Mouse (Mus musculus): ENCODE measurements around the gene Kcnv2. TPM values are rescaled to one million over a fixed set of nuclear protein-coding genes. Genes with fewer than 3 reads are reported as not detected.

Gene Kcnv2
- polyA plus RNA-seq, 1 experiment from 2014 or later, result 0.10 TPM

GRCm38 (mm10) chr19:27325558-27325957 lies 3.2 kb downstream of the Kcnv2 start:
- WGBS, result 58% methylated on average over 6 of the region's 6 CpGs
- Histone ChIP-seq H3K27me3 (replicated peaks) (no peaks in the 10 kb centered on the region), H3K27ac (ENCODE audit: poor library complexity, severe bottlenecking) (no peak overlapping the region), H3K9ac (no peak overlapping the region), H3K4me1 (replicated peaks) (peaks cover 11% of the 10 kb centered on the region), H3K9me3 (replicated peaks) (no peaks in the 10 kb centered on the region), H3K4me3 (no peak overlapping the region), H3K36me3 (no peaks in the 10 kb centered on the region), H3K4me2 (no peak overlapping the region)
- no peak for ATAC-seq (ENCODE audit: insufficient number of reproducible peaks, low FRiP score)

GRCm38 (mm10) chr19:27327569-27327968 lies 5.2 kb downstream of the Kcnv2 start:
- Histone ChIP-seq H3K27me3 (replicated peaks) (no peaks in the 10 kb centered on the region), H3K4me3 (no peak overlapping the region), H3K36me3 (no peaks in the 10 kb centered on the region), H3K27ac (ENCODE audit: poor library complexity, severe bottlenecking) (no peak overlapping the region), H3K4me2 (no peak overlapping the region), H3K9me3 (replicated peaks) (no peaks in the 10 kb centered on the region), H3K4me1 (replicated peaks) (peaks cover 5% of the 10 kb centered on the region), H3K9ac (no peak overlapping the region)
- ATAC-seq (ENCODE audit: insufficient number of reproducible peaks, low FRiP score), result no peak
- WGBS, result 89% methylated on average over 6 of the region's 6 CpGs

DNA sequence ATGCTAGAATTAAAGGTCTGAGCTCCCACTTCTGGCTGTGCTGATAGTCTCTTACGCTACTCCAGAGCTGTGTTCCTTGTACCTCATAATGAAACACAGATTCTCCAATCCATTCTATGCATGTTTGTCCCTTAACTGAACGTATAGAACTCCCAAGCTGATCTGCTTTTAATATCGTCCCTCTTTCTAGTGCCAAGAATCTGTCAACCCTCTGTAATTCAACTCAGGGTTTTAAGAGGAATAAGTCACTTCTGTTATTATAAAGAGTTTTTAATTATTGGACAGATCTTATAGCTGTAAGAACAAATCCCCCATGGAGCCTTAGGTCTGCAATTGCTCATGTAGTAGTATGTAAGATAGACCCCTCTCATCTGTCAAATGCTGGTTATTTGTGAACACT lies 5.8 kb downstream of the Kcnv2 start:
- WGBS, result 63% methylated on average over 3 of the region's 3 CpGs
- H3K27ac ChIP-seq (ENCODE audit: poor library complexity, severe bottlenecking), result no peak overlapping the region
- no peaks in the 10 kb centered on the region for H3K36me3 ChIP-seq
- no peak overlapping the region for H3K9ac ChIP-seq
- no peak overlapping the region for H3K4me2 ChIP-seq
- H3K4me3 ChIP-seq, result no peak overlapping the region
- no peaks in the 10 kb centered on the region for H3K9me3 ChIP-seq (replicated peaks)
- H3K4me1 ChIP-seq (replicated peaks), result no peaks in the 10 kb centered on the region
- no peak for ATAC-seq (ENCODE audit: insufficient number of reproducible peaks, low FRiP score)
- peaks cover under 1% of the 10 kb centered on the region; the same call in 1 of the 2 replicates for H3K27me3 ChIP-seq (replicated peaks)

DNA sequence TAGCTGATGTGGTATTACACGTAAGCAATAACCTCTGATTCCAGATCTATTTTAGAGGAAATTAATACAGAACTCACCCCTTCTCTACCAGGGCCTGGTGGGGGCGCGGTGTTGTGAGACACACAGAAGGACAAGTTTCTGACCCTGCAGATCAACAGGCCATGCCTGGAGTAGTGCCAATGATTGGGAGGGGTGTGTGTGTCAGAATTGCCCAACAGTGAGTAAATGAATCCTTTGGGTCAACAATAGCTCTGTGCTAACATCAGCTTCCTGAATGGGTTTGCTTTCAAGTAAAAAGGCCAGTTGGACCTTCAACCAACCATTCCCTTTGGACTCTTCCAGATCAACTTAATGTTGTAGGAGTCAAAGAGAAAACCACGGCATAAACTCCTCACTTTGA lies 6.3 kb downstream of the Kcnv2 start:
- H3K27me3 ChIP-seq (replicated peaks), result peaks cover 5% of the 10 kb centered on the region; the same call in 1 of the 2 replicates
- no peaks in the 10 kb centered on the region for H3K9me3 ChIP-seq (replicated peaks)
- H3K27ac ChIP-seq (ENCODE audit: poor library complexity, severe bottlenecking), result no peak overlapping the region
- H3K4me1 ChIP-seq (replicated peaks), result no peaks in the 10 kb centered on the region
- WGBS, result 78% methylated on average over 4 of the region's 4 CpGs
- H3K4me3 ChIP-seq, result no peak overlapping the region
- H3K9ac ChIP-seq, result no peak overlapping the region
- no peak for ATAC-seq (ENCODE audit: insufficient number of reproducible peaks, low FRiP score)
- H3K4me2 ChIP-seq, result no peak overlapping the region
- no peaks in the 10 kb centered on the region for H3K36me3 ChIP-seq

GRCm38 (mm10) chr19:27332207-27332794 lies 9.9 kb downstream of the Kcnv2 start:
- Histone ChIP-seq H3K4me2 (no peak overlapping the region), H3K9me3 (replicated peaks) (no peaks in the 10 kb centered on the region), H3K36me3 (no peaks in the 10 kb centered on the region), H3K9ac (no peak overlapping the region), H3K27me3 (replicated peaks) (peaks cover 8% of the 10 kb centered on the region; the same call in 1 of the 2 replicates), H3K27ac (ENCODE audit: poor library complexity, severe bottlenecking) (no peak overlapping the region), H3K4me1 (replicated peaks) (no peaks in the 10 kb centered on the region), H3K4me3 (no peak overlapping the region)
- WGBS, result 61% methylated on average over 6 of the region's 6 CpGs
- ATAC-seq (ENCODE audit: insufficient number of reproducible peaks, low FRiP score), result no peak

DNA sequence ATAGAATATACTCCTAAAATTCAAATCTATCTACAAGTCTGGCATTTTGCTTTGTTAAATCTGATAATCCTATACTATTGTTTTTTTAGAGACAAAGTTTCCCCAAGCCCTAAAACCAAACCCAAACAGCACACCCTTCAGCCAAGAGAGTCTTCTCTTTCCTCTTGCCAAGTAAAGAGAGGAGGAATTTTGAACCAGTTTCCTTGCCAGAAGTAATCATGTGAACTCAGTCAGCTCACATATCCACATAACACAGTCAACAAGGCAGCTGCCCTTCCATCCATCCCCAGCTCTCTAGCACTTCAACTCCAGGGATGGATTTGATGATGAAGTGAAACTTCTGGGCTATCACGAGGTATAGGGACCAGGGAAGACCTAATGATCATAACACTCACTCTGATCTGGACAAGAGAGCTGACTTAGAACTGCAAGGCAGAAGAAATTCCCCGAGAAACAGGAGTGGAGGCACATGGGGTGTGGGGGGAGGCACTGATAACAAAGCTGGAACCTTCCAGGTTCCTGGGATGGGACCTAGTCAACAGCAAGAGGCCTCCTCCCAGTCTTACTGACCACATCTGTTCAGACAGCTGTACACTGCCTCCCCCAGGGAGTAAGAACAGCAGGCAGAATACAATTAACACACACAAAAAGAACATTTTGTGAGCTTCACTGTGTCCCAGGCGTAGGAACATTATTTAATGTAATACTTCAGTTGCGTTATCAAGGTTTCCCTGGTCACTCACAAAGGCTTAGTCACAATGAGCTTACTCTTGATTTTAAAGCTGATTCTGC lies 13.9 kb downstream of the Kcnv2 start:
- 72% methylated on average over 4 of the region's 4 CpGs for WGBS
- H3K9ac ChIP-seq, result no peak overlapping the region
- H3K4me2 ChIP-seq, result no peak overlapping the region
- H3K27me3 ChIP-seq (replicated peaks), result peaks cover 8% of the 10 kb centered on the region; the same call in 1 of the 2 replicates
- H3K9me3 ChIP-seq (replicated peaks), result no peaks in the 10 kb centered on the region
- no peak overlapping the region for H3K27ac ChIP-seq (ENCODE audit: poor library complexity, severe bottlenecking)
- no peaks in the 10 kb centered on the region for H3K36me3 ChIP-seq
- no peaks in the 10 kb centered on the region for H3K4me1 ChIP-seq (replicated peaks)
- H3K4me3 ChIP-seq, result no peak overlapping the region
- ATAC-seq (ENCODE audit: insufficient number of reproducible peaks, low FRiP score), result no peak

DNA sequence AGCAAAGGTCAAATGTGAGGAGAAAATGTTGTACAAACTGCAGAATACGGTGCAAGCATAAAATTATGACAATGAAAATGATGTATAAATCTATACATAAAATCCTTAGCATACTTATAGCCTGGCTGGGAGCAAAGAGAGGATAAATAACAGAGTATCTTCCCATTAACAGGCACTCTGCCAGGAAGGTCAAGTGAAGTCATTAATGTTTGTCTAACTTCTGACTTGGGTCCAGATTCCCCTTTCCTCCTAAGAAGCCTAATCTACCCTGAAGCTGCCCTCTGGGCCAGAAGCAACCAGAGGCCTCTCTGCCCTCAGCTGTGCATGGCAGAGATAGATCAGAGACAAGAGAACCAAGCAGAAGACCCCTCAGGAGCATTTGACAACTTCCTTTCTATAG lies 24.1 kb downstream of the Kcnv2 start:
- Histone ChIP-seq H3K9ac (no peak overlapping the region), H3K4me2 (no peak overlapping the region), H3K4me3 (no peak overlapping the region), H3K27ac (ENCODE audit: poor library complexity, severe bottlenecking) (no peak overlapping the region), H3K9me3 (replicated peaks) (peaks cover 5% of the 10 kb centered on the region; the same call in 1 of the 2 replicates), H3K4me1 (replicated peaks) (0 out of 2 replicates have a peak, but pooled peaks cover 3% of the 10 kb centered on the region), H3K27me3 (replicated peaks) (peaks cover 10% of the 10 kb centered on the region), H3K36me3 (no peaks in the 10 kb centered on the region)
- no peak for ATAC-seq (ENCODE audit: insufficient number of reproducible peaks, low FRiP score)
- WGBS, result 83% methylated on average over 1 of the region's 1 CpGs

GRCm38 (mm10) chr19:27351700-27352099 lies 29.3 kb downstream of the Kcnv2 start:
- H3K27ac ChIP-seq (ENCODE audit: poor library complexity, severe bottlenecking), result no peak overlapping the region
- no peaks in the 10 kb centered on the region for H3K27me3 ChIP-seq (replicated peaks)
- H3K4me1 ChIP-seq (replicated peaks), result 0 out of 2 replicates have a peak, but pooled peaks cover 3% of the 10 kb centered on the region
- no peak for ATAC-seq (ENCODE audit: insufficient number of reproducible peaks, low FRiP score)
- no peak overlapping the region for H3K4me2 ChIP-seq
- no peak overlapping the region for H3K4me3 ChIP-seq
- 67% methylated on average over 6 of the region's 6 CpGs for WGBS
- H3K36me3 ChIP-seq, result no peaks in the 10 kb centered on the region
- no peak overlapping the region for H3K9ac ChIP-seq
- no peaks in the 10 kb centered on the region for H3K9me3 ChIP-seq (replicated peaks)

GRCm38 (mm10) chr19:27360381-27360780 lies 38.0 kb downstream of the Kcnv2 start:
- Histone ChIP-seq H3K4me3 (no peak overlapping the region), H3K4me2 (no peak overlapping the region), H3K27me3 (replicated peaks) (no peaks in the 10 kb centered on the region), H3K9ac (no peak overlapping the region), H3K36me3 (no peaks in the 10 kb centered on the region; the same call in 1 of the 2 replicates), H3K27ac (ENCODE audit: poor library complexity, severe bottlenecking) (no peak overlapping the region), H3K4me1 (replicated peaks) (peaks cover 12% of the 10 kb centered on the region), H3K9me3 (replicated peaks) (no peaks in the 10 kb centered on the region; the same call in 1 of the 2 replicates)
- no peak for ATAC-seq (ENCODE audit: insufficient number of reproducible peaks, low FRiP score)

DNA sequence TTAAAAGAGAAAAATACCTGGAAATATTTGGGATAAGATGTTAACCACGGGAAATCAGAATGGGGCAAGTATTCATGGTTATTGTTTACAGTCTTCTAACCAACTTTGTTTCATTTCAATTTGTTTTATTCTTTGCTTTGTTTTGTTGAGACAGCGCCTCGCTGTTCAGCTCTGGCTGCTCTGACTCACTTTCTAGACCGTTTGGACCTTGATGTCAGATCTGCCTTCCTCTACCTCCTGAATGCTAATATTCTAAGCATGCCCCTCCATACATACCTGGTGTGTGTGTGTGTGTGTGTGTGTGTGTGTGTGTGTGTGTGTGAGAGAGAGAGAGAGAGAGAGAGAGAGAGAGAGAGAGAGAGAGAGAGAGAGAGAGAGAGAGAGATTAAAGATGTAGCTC lies 41.5 kb downstream of the Kcnv2 start:
- Histone ChIP-seq H3K36me3 (no peaks in the 10 kb centered on the region; the same call in 1 of the 2 replicates), H3K27ac (ENCODE audit: poor library complexity, severe bottlenecking) (no peak overlapping the region; the same call in 1 of the 2 replicates), H3K27me3 (replicated peaks) (no peaks in the 10 kb centered on the region), H3K4me2 (peak overlapping the region; percentile 57), H3K9ac (no peak overlapping the region), H3K9me3 (replicated peaks) (no peaks in the 10 kb centered on the region; the same call in 1 of the 2 replicates), H3K4me3 (no peak overlapping the region), H3K4me1 (replicated peaks) (peaks cover 12% of the 10 kb centered on the region)
- WGBS, result 62% methylated on average over 4 of the region's 4 CpGs
- no peak for ATAC-seq (ENCODE audit: insufficient number of reproducible peaks, low FRiP score)

DNA sequence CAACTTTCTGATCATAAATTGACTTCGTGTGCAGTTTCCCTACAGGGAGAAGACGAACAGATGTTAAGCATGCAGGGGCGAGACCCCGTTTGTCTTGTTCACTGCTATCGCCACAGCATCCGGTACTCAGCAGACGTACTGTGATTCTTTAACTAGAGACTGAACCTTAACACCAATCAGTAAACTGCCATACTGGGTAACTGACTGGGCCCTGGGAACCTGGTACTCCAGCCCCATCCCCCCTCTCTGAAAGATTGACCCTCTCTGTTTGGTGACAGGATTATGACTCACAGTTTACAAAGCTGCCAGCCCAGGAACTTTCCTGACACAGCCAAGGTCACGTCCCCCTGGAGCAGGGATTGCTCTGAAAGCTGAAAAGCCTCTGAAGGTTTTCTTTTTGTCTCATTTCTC lies 42.1 kb downstream of the Kcnv2 start:
- Histone ChIP-seq H3K36me3 (no peaks in the 10 kb centered on the region; the same call in 1 of the 2 replicates), H3K9ac (peak overlapping the region; percentile 39; the same call in 1 of the 2 replicates), H3K4me2 (peak overlapping the region; percentile 57), H3K4me3 (peak overlapping the region; percentile 10; the same call in 1 of the 2 replicates), H3K9me3 (replicated peaks) (no peaks in the 10 kb centered on the region; the same call in 1 of the 2 replicates), H3K27me3 (replicated peaks) (no peaks in the 10 kb centered on the region), H3K4me1 (replicated peaks) (peaks cover 12% of the 10 kb centered on the region), H3K27ac (ENCODE audit: poor library complexity, severe bottlenecking) (peak overlapping the region; percentile 43)
- ATAC-seq (ENCODE audit: insufficient number of reproducible peaks, low FRiP score), result peak; percentile 69; the same call in 1 of the 2 replicates
- WGBS, result 16% methylated on average over 8 of the region's 8 CpGs

All from heart, embryonic 12.5 days (tissue).